Mouse (Mus musculus) frontal cortex, postnatal 10 days (tissue): ENCODE measurements at regions not wholly inside any gene's neighbourhood (a gene's known extent, or its start where the extent isn't known, plus 50 kb on each side); places are given as distances from the start of the nearest gene placed in this dataset.

Experiments used
- DNase-seq, 2 experiments: peaks; one replicate each; pipeline ENCODE4 v3.0.0; 2022; ENCODE audit warnings: low spot score in 2 of 2, mixed read lengths in 1 of 2

- no peak for DNase-seq
Observed at GRCm38 (mm10) chr16:30118876-30119275, 54.7 kb downstream of the Hes1 start.

DNA sequence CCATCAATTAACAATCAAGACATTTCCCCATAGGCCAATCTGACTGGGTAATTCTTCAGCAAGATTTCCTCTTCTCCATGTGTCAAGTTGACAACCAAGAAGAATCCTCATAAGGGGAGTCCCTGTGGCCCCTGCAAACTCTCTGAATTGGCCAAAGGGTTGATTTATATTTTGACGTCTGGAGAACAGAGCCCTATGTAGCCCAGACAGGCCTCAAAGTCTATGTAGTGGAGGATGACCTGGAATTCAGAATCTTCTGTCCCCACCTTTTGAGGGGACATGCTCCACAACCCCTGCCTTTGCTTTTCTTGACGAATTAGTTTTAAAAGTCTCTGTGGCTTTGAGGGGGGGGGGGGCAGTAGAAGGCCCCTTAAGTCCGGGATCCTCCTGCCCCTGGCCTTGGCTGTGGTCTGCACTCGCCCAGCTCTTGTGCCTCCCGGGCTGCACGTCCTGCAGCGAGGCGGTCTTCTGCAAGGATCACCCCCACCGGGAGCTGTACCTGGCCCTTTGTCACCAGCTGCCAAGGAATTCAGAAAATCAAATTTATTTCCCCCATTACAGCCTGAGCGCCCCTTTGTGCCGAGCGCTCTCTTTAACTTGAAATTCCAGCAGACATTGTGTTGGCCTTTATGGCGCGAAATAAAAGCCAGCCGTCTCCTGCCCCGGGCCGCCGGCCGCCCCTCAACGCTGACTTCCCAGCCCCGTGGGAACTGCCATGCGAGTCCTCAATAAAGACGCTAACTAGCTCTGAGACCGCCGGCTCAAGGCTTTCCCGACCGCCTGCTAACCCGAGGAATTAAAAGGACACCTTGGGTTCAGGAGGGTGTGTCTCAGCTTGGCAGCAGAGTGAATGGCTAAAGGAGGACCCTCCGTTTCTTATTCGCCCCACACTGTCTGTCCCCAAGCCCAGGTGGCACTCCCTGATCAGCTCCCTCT is 56.4 kb downstream of the Hes1 start:
- no peak for DNase-seq

DNA sequence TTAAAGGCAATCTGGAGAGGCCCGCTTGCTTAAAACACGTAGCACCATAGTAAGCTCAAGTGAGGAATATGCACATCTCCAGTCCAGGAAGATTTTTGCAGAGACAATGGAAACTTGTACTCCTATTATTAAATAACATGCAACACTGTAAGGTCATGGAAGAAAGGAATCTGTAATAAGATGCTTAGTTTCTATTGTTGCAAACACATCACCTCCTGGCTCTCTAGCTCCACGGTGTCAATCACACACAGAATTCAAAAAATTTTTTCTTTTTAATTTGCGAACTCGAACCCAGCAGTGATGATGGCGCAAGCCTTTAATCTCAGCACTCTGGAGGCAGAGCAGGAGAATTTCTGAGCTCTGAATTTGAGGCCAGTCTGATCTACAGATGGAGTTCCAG is 57.4 kb downstream of the Hes1 start:
- DNase-seq, result no peak

DNA sequence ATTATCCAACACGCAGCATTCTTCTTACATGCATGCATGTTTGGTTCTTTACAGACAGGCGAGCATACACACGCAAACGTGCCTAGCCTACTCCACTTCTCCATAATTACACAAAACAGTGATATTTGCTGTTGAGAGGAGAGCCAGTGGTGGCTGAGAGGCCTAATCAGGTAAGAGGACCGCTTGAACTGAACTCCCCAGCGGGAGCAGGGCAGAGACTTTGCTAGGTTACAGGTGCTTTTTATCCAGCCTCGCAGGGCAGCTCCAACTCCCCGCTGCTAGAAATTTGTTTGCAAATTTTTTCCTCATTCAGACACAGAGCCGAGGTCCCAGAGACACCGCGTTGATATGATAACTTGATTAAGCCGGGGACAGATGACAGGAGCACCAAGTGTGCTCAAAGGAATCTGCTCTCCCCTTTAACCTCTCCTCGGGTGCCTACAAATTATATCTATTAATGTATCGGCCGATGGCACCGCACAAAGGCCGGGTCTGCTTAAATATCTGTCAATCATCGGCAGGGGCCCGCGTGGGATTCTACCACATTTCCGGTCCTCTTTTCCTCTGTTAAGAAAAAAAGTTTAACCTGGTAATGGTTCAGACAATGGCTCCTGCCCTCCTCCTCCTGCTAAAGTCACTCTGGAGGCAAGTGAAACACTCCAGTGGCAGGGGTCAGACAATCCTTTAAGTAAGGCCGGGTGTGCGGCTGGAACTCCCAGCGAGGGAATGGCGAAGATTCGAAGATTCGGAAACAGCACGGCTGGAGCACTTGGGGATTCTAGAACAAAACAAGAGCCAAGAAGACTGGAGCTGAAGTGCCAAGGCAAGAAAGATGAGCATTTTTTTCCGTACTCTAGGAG is 58.3 kb downstream of the Hes1 start:
- no peak for DNase-seq

- no peak for DNase-seq
Observed at GRCm38 (mm10) chr16:30127015-30127414, 62.8 kb downstream of the Hes1 start.

DNA sequence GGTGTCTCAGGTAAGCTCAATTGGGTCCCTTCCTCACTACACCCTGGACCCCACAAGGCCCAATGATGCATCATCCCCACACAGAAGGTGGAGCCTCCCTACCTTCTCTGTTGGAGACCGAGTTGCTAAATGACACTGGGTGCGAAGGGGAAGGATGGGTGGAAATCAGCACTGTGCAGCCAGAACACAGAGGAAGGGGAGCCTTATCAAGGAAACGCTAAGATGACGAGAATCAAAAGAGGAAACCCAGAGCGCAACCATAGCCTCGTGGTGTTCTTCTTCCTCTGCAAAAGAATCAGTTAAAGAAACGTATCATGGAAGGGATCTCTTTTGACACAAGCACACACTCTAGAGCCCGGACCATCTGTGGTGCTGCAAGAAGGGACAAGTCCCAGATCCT is 64.6 kb downstream of the Hes1 start:
- DNase-seq, result no peak

GRCm38 (mm10) chr16:30129218-30130112 is 65.3 kb downstream of the Hes1 start:
- no peak for DNase-seq

- no peak for DNase-seq
Observed at GRCm38 (mm10) chr16:30130113-30130471, 65.9 kb downstream of the Hes1 start.

- no peak for DNase-seq
Observed at GRCm38 (mm10) chr16:30132086-30132485, 67.9 kb downstream of the Hes1 start.

GRCm38 (mm10) chr16:30134642-30135165 is 70.5 kb downstream of the Hes1 start:
- DNase-seq, result no peak

GRCm38 (mm10) chr16:30136849-30137248 is 72.7 kb downstream of the Hes1 start:
- no peak for DNase-seq

DNA sequence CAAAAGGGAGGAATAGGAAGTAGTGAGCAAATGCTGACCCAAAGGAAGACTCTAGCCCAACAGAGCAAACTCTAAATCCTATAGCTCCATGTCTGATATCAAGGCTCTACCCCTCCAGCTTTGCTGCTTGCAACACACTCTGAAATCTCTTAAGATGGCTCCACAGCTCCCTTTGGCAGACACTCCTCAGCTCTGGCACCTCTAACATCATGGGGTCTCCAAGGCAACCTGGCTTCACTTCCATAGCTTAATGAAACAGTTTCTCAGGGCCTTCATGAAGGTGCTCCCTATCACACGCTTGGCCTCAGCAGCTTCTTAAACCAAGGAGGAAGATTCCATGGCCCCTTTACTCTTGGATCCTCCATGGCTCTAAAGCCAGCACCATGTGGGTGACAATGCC is 73.6 kb downstream of the Hes1 start:
- no peak for DNase-seq

DNA sequence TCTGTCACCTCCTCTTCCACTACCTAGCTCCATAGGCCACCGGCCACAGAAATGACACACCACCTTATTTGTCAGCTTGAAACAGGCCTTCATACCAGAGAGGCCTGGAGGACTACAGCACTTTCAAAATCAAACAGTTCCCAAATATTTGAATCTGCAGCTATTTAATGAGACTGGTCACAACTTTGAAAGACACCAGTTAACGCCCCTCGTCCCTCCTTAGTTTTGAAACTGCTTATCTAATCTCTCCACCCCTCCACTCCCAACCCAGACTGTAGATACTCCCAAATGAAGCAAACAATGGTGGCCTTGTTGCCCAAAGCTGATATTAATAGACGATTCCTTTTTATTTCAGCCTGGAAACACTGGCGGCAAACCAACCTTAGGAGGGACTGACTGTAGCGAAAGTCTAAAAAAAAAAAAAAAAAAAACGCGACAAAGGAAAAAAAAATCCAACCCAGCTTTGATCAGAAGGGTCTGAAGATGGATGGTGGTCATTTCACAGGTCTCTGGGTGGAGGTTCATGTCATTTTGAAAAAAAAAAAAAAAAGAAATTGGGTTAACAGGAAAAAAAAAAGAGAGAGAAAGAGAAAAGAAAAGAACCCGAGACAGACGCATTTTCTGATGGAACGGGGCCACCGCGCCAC is 80.8 kb downstream of the Hes1 start:
- DNase-seq, result no peak

- no peak for DNase-seq
Observed at GRCm38 (mm10) chr16:30145465-30146207, 81.5 kb downstream of the Hes1 start.

DNA sequence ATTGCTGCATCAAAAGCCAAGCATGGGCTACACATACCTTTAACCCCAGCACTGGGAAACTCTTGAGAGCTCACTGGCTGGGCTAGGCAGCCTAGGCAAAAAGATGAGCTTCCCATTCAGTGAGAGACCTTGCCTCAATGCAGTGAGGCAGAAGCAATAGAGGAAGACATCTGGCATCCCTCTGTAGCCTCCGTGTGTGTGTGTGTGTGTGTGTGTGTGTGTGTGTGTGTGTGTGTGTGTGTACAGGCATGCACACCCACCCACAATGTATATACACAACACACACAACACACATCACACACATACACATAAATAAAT is 82.0 kb downstream of the Hes1 start:
- DNase-seq, result no peak

DNA sequence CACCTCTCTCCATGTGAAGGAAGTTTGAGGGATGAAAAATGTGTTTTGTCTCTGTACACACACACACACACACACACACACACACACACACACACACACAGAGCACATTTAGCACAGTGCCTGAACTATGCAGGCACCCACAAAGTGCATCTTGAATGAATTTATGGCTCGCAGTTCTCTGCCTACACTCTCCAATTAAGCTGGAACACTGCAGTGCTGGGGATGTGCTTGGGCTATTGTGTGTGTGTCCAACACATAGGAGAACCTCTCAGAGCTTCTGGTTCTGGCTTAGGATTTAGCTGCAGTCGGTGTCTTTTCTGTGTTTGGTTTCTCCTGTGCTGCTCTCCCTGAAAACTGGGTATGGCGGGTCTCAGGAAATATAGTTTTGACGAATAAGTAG is 83.1 kb downstream of the Hes1 start:
- no peak for DNase-seq

GRCm38 (mm10) chr16:30151104-30151503 is 86.9 kb downstream of the Hes1 start:
- DNase-seq, result no peak

- no peak for DNase-seq
Observed at GRCm38 (mm10) chr16:30155070-30155469, 90.9 kb downstream of the Hes1 start.

DNA sequence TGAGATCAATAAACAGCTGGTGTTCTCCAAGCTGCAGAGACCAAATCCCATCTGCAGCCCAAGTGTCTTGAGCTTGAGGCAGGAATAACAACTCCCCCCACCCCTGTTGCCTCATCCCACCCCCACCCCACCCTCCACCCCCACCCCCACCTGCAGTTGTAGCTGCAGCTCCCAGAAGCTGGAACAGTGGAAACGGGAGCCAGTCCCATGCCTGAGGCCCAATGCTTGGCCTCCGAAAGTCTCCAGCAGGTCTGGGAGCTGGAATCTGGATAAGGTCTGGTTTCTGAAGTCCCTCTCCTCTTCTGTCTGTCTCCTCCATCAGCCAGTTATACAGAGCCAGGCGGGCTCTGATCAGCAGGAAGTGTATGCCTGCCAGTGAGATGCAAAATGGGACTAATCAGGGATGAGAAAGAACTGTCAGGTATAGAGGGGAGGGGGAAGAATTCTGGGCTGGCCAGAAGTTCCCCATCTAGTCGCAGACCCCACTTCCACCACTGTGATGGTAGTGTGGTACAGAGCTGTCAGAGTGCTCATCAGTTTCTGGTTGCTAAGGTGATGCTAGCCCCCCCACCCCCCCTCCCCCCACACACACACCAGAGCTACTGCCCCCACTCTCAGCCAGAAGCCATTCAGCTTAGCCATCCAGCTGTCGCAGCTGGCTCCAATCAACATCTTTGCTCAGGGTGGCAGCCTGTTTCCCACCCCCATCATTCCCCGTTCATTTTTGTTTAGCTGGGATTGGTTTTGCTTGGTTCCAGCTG is 91.5 kb downstream of the Hes1 start:
- DNase-seq, result no peak

DNA sequence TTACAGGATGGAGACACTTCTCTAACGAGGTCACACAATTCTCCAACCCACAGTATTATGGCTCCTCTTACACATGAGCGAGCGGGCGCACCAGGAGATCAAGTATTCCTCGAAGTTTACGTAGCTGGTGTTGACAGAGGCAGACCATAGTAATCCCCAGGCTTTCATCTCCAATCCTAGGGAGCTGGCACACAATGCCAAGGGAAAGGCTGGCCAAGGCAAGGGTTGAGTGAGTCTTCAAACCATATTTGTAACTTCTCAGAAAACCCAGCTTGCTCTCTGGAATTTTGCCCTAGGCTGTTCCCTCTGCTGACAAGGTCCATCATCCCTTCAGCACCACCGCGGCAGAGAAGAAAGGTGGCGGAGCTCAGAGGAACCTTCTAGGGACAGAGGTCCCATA is 94.0 kb downstream of the Hes1 start:
- no peak for DNase-seq
